Mouse (Mus musculus): ENCODE results near the gene Gda. TPM values are rescaled to one million over a fixed set of nuclear protein-coding genes. Genes with fewer than 3 reads are reported as not detected.

The Gda gene
- 0.78 and 1.0 TPM in 2 replicates for polyA plus RNA-seq (2012; rRNA removed)

- TF ChIP-seq POLR2A (IDR thresholded peaks at IDR 0.05; ENCODE audit: control insufficient read depth, low read depth, low read length): no peak
- TF ChIP-seq CTCF (IDR thresholded peaks at IDR 0.05; ENCODE audit: control insufficient read depth, insufficient read depth, insufficient replicate concordance, low read depth, low read length): no peak
- no peaks in the 10 kb centered on the region for H3K36me3 ChIP-seq (ENCODE audit: control insufficient read depth, insufficient read depth, low read length)
- no peaks in the 10 kb centered on the region; the same call in 1 of the 2 replicates for H3K4me1 ChIP-seq (ENCODE audit: control insufficient read depth, insufficient read depth, low read length)
- H3K4me3 ChIP-seq (ENCODE audit: control insufficient read depth, low read depth, low read length): peak within 1 kb of the TSS; percentile 69
- H3K27me3 ChIP-seq (ENCODE audit: control insufficient read depth, insufficient read depth, low read length): no peaks in the 10 kb centered on the region
- H3K27ac ChIP-seq (ENCODE audit: control insufficient read depth, insufficient read depth, low read depth, low read length): no peak within 1 kb of the TSS
Measured at GRCm38 (mm10) chr19:21473345-21473744, at the start of gene Gda. Gene Gda, minus strand, starts transcription at chr19:21473445.

- no peak overlapping the region for H3K4me3 ChIP-seq (ENCODE audit: control insufficient read depth, low read depth, low read length)
- H3K36me3 ChIP-seq (ENCODE audit: control insufficient read depth, insufficient read depth, low read length): no peaks in the 10 kb centered on the region
- TF ChIP-seq POLR2A (IDR thresholded peaks at IDR 0.05; ENCODE audit: control insufficient read depth, low read depth, low read length): no peak
- TF ChIP-seq CTCF (IDR thresholded peaks at IDR 0.05; ENCODE audit: control insufficient read depth, insufficient read depth, insufficient replicate concordance, low read depth, low read length): no peak
- H3K27ac ChIP-seq (ENCODE audit: control insufficient read depth, insufficient read depth, low read depth, low read length): no peak overlapping the region
- H3K27me3 ChIP-seq (ENCODE audit: control insufficient read depth, insufficient read depth, low read length): no peaks in the 10 kb centered on the region
- H3K4me1 ChIP-seq (ENCODE audit: control insufficient read depth, insufficient read depth, low read length): no peaks in the 10 kb centered on the region
Measured at GRCm38 (mm10) chr19:21520280-21520679, 47.0 kb upstream of the Gda start.

GRCm38 (mm10) chr19:21510116-21510515 lies 36.9 kb upstream of the Gda start:
- H3K36me3 ChIP-seq (ENCODE audit: control insufficient read depth, insufficient read depth, low read length): no peaks in the 10 kb centered on the region
- H3K4me1 ChIP-seq (ENCODE audit: control insufficient read depth, insufficient read depth, low read length): no peaks in the 10 kb centered on the region
- no peak overlapping the region for H3K27ac ChIP-seq (ENCODE audit: control insufficient read depth, insufficient read depth, low read depth, low read length)
- TF ChIP-seq CTCF (IDR thresholded peaks at IDR 0.05; ENCODE audit: control insufficient read depth, insufficient read depth, insufficient replicate concordance, low read depth, low read length) (peak; percentile 24; the same call in 1 of the 2 replicates), POLR2A (IDR thresholded peaks at IDR 0.05; ENCODE audit: control insufficient read depth, low read depth, low read length) (no peak)
- no peak overlapping the region for H3K4me3 ChIP-seq (ENCODE audit: control insufficient read depth, low read depth, low read length)
- no peaks in the 10 kb centered on the region for H3K27me3 ChIP-seq (ENCODE audit: control insufficient read depth, insufficient read depth, low read length)

DNA sequence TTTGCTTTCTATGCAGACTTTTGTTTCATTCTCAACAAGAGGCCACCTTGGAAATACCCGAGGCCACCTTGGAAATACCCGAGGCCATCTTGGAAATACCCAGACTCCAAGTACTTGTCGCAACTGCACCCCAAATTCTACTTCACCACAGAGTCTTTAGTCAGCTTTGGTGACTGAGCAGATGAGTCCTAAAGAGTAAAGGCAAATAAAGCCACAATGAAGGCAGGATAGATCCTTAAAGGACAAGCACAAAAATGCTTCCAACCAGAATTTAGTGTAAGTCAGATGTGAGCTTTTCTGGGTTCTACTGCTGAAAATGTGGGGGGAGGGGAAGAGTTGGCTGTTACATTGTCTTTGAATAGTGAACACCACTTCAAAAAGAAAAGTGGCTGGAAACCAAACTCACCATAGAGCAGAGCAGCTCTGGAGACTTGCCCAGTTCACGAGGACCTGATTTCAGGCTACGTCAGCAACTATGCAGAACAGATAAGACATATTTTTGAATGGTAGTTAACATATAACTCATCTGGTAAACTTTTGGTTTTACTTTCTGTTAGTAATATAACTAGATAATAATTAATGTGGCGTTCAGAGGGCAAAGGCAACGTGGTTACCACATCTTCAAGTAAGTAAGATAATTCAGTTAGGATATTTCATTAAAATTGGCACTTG lies 34.5 kb upstream of the Gda start:
- no peak overlapping the region for H3K4me3 ChIP-seq (ENCODE audit: control insufficient read depth, low read depth, low read length)
- peak overlapping the region; percentile 29; the same call in 1 of the 2 replicates for H3K27ac ChIP-seq (ENCODE audit: control insufficient read depth, insufficient read depth, low read depth, low read length)
- no peaks in the 10 kb centered on the region for H3K4me1 ChIP-seq (ENCODE audit: control insufficient read depth, insufficient read depth, low read length)
- no peaks in the 10 kb centered on the region for H3K27me3 ChIP-seq (ENCODE audit: control insufficient read depth, insufficient read depth, low read length)
- TF ChIP-seq POLR2A (IDR thresholded peaks at IDR 0.05; ENCODE audit: control insufficient read depth, low read depth, low read length) (no peak), CTCF (IDR thresholded peaks at IDR 0.05; ENCODE audit: control insufficient read depth, insufficient read depth, insufficient replicate concordance, low read depth, low read length) (no peak)
- no peaks in the 10 kb centered on the region for H3K36me3 ChIP-seq (ENCODE audit: control insufficient read depth, insufficient read depth, low read length)

DNA sequence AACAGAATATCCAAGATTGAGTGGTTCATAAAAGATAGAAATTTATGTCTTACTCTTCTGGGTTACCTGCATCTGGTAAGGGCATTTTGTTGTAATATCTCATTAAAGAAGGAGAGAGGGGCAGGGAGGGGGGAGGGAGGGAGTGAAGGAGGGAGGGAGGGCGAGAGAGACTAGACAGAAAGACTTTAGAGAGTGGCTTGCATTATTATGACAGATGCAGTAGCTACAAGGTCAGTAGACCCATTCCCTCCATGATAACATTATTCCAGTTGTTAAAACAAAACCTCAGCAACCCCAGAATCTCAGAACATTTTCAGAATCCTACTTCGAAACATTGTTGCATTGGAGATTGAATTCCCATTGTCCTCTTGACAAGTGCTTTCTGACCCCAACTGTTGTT lies 33.9 kb upstream of the Gda start:
- no peak overlapping the region for H3K4me3 ChIP-seq (ENCODE audit: control insufficient read depth, low read depth, low read length)
- no peaks in the 10 kb centered on the region for H3K4me1 ChIP-seq (ENCODE audit: control insufficient read depth, insufficient read depth, low read length)
- no peak for TF ChIP-seq POLR2A (IDR thresholded peaks at IDR 0.05; ENCODE audit: control insufficient read depth, low read depth, low read length)
- TF ChIP-seq CTCF (IDR thresholded peaks at IDR 0.05; ENCODE audit: control insufficient read depth, insufficient read depth, insufficient replicate concordance, low read depth, low read length): no peak
- H3K27ac ChIP-seq (ENCODE audit: control insufficient read depth, insufficient read depth, low read depth, low read length): no peak overlapping the region
- H3K27me3 ChIP-seq (ENCODE audit: control insufficient read depth, insufficient read depth, low read length): no peaks in the 10 kb centered on the region
- H3K36me3 ChIP-seq (ENCODE audit: control insufficient read depth, insufficient read depth, low read length): no peaks in the 10 kb centered on the region

DNA sequence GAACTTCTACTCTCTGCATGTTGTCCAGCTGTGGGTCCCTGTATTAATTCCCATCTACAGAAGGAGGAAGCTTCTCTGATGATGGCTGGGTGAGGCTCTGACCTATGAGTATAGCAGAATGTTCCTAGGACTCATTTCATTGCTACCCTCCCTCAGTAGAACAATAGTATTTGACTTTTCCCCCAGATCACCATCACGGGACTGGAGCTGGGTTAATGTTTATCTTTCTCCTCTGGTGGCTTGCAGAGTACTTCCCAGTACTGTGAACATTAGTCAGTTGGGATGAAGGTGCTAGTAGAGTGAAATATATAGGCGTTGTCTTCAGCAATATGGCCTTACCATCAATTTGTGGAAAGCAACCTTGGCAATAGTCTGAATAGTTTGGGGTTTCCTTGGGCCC lies 31.5 kb upstream of the Gda start:
- TF ChIP-seq POLR2A (IDR thresholded peaks at IDR 0.05; ENCODE audit: control insufficient read depth, low read depth, low read length) (no peak), CTCF (IDR thresholded peaks at IDR 0.05; ENCODE audit: control insufficient read depth, insufficient read depth, insufficient replicate concordance, low read depth, low read length) (no peak)
- Histone ChIP-seq H3K27me3 (ENCODE audit: control insufficient read depth, insufficient read depth, low read length) (no peaks in the 10 kb centered on the region), H3K27ac (ENCODE audit: control insufficient read depth, insufficient read depth, low read depth, low read length) (no peak overlapping the region), H3K4me3 (ENCODE audit: control insufficient read depth, low read depth, low read length) (no peak overlapping the region), H3K36me3 (ENCODE audit: control insufficient read depth, insufficient read depth, low read length) (no peaks in the 10 kb centered on the region), H3K4me1 (ENCODE audit: control insufficient read depth, insufficient read depth, low read length) (no peaks in the 10 kb centered on the region)

GRCm38 (mm10) chr19:21499394-21499983 lies 26.2 kb upstream of the Gda start:
- H3K4me3 ChIP-seq (ENCODE audit: control insufficient read depth, low read depth, low read length): no peak overlapping the region
- H3K4me1 ChIP-seq (ENCODE audit: control insufficient read depth, insufficient read depth, low read length): no peaks in the 10 kb centered on the region
- TF ChIP-seq POLR2A (IDR thresholded peaks at IDR 0.05; ENCODE audit: control insufficient read depth, low read depth, low read length): no peak
- TF ChIP-seq CTCF (IDR thresholded peaks at IDR 0.05; ENCODE audit: control insufficient read depth, insufficient read depth, insufficient replicate concordance, low read depth, low read length): no peak

More at GRCm38 (mm10) chr19:21499394-21499983, 26.2 kb upstream of the Gda start:
- Histone ChIP-seq H3K27ac (ENCODE audit: control insufficient read depth, insufficient read depth, low read depth, low read length) (no peak overlapping the region), H3K27me3 (ENCODE audit: control insufficient read depth, insufficient read depth, low read length) (no peaks in the 10 kb centered on the region), H3K36me3 (ENCODE audit: control insufficient read depth, insufficient read depth, low read length) (no peaks in the 10 kb centered on the region)

Data from testis, adult 2 months (tissue).